Mouse (Mus musculus) liver, embryonic 12.5 days (tissue): ENCODE data around the gene Bnip2. TPM values are rescaled to one million over a fixed set of nuclear protein-coding genes. Genes with fewer than 3 reads are reported as not detected.

ENCODE experiments used
- ATAC-seq: fragments of 200-750 bp; cut with Nextera tagmentation; 2 replicates; pipeline ENCODE4 v1.8.0; 2017; ENCODE audit warnings: moderate number of reproducible peaks, mild to moderate bottlenecking, moderate library complexity
- H3K27ac ChIP-seq: fragments of 300-500 bp; sonication (generic); 2 replicates; pipeline ENCODE4 v1.5.1; 2016; ENCODE audit warnings: mild to moderate bottlenecking
- H3K27me3 ChIP-seq: fragments of 300-500 bp; sonication (generic); replicated peaks from 2 replicates; pipeline ENCODE4 v1.6.1; 2016; ENCODE audit warnings: mild to moderate bottlenecking, moderate library complexity
- H3K36me3 ChIP-seq: fragments of 300-500 bp; sonication (generic); 2 replicates; pipeline ENCODE4 v1.6.1; 2016; ENCODE audit warnings: mild to moderate bottlenecking, moderate library complexity
- H3K4me1 ChIP-seq: fragments of 300-500 bp; sonication (generic); 2 replicates; pipeline ENCODE4 v1.6.1; 2016
- H3K4me2 ChIP-seq: fragments of 300-500 bp; sonication (generic); 2 replicates; pipeline ENCODE4 v1.6.1; 2016; ENCODE audit warnings: mild to moderate bottlenecking, moderate library complexity
- H3K4me3 ChIP-seq: fragments of 300-500 bp; sonication (generic); 2 replicates; pipeline ENCODE4 v1.5.1; 2016; ENCODE audit warnings: mild to moderate bottlenecking, moderate library complexity
- H3K9ac ChIP-seq: fragments of 300-500 bp; sonication (generic); 2 replicates; pipeline ENCODE4 v1.6.1; 2016; ENCODE audit warnings: mild to moderate bottlenecking, moderate library complexity
- H3K9me3 ChIP-seq: fragments of 300-500 bp; sonication (generic); replicated peaks from 2 replicates; pipeline ENCODE4 v1.6.1; 2016; ENCODE audit warnings: mild to moderate bottlenecking, moderate library complexity
- WGBS: fragments of 180-500 bp; shearing (Covaris S2); methylation state at CpG from one replicate; pipeline ENCODE4 v1.1.7; 2016; ENCODE audit not compliant: insufficient replicate concordance; 5-methylcytosine and 5-hydroxymethylcytosine counted together
- polyA plus RNA-seq: library from polyadenylated mRNA; unstranded; fragments of >200 nt; fragmentation: Nextera tagmentation; extraction: Ambion mirVana; gene quantifications from 2 replicates; pipeline ENCODE4 v1.2.1, GENCODE M21; 2016

Bnip2 gene
- polyA plus RNA-seq, result 60.1 and 61.4 TPM in 2 replicates

DNA sequence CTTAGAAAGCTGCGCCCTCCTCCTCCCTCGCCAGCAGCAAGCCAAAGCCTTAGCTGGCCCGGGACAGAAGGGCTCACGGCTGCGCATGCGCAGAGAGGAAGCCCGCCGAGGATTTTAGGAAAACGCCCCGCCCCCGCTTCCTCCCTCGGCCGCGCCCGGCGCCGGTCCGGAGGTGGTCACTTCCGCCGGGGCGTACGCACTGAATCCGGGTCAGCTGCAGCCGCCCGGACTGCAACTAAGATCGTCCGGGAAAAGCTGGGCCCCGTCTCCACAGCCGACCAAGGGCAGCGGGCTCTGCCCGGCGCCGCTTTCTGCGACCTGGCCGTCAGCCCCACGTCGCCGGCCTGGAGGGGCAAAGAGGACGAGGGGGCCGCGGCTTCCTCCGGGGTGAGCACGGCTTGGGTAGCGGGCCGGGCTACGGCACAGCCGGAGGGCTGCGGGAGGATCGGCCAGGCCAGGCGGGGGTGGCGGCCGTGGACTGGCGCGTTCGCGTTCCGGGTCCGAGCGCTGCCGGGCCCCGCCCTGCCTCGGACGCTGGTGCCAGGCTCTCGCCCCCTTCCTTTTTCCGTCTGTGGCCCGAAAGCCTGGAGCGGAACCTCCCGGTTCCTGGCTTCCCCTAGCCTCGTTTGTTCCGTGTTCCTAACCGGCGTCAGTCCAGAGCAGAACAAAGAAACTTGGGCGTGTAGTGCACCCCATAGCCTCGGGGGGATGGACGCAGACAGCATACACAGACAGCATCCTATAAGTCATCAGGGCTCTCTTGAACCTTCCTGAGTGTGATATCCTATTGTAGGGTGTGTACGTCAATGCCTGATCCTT, at the start of gene Bnip2:
Bnip2 (plus strand) TSS at position 164 of the 819 bp plus-strand sequence.
- peaks cover 48% of the 10 kb centered on the region for H3K4me1 ChIP-seq
- peak; percentile 93 for ATAC-seq
- H3K9me3 ChIP-seq, result no peaks in the 10 kb centered on the region
- peak within 1 kb of the TSS; percentile 79 for H3K4me2 ChIP-seq
- peak within 1 kb of the TSS; percentile 99 for H3K9ac ChIP-seq
- peak within 1 kb of the TSS; percentile 100 for H3K4me3 ChIP-seq
- 0 out of 2 replicates have a peak, but pooled peaks cover 7% of the 10 kb centered on the region for H3K27me3 ChIP-seq
- H3K36me3 ChIP-seq, result peaks cover 7% of the 10 kb centered on the region
- WGBS, result under 1% methylated on average over 62 of the region's 76 CpGs
- H3K27ac ChIP-seq, result peak within 1 kb of the TSS; percentile 97

DNA sequence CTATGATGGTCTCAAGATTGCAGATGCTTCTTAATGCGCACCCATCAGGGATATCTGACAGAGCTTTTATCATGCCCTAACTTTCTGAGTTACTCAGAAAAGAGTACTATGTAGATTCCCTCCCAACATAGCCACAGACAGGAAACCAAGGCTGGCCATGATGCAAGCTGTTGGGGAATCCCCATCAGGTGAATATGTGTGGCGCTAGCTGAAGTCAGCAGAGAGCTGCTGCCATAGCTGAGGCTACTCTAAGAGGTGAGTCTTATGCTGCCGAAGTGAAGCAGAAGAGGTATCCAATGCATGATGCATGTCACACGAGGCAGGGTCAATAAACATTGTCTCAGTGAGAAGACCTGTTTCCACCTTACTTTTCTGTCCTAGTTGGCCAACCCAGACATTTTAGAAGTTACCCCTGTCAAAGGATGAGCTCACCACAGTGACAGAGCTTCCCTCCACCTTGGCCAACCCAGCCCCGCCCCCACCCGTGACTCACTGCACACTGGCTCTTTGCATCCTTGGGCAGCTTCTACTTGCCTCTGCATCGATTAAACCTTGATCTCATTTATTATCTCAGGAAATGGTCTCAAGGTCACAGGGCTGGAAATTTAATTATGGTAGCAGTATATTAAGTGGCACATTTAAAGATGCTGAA, 48.3 kb upstream of the Bnip2 start:
- Histone ChIP-seq H3K27ac (no peak overlapping the region), H3K36me3 (no peaks in the 10 kb centered on the region), H3K4me1 (no peaks in the 10 kb centered on the region), H3K4me2 (no peak overlapping the region), H3K27me3 (no peaks in the 10 kb centered on the region), H3K4me3 (no peak overlapping the region), H3K9ac (no peak overlapping the region), H3K9me3 (no peaks in the 10 kb centered on the region)
- ATAC-seq, result no peak
- WGBS, result 62% methylated on average over 7 of the region's 7 CpGs

DNA sequence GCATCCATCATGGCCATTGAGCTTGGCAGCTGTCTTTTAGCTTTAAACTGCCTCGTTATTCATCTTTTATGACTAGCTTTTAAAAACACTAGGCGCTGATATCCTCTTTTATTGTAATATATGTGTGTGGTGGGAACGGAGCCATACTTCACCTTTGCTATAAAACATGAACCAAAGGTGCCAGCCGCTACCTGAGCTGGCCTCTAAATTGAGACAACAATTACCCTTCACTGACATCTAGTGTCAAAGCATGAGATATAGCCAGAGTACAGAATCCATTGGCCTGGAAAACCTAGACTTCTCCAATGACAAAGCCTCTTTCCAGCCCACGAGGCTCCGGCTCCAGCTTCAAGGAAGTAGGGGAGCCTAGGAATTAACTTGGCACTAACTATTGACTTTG, 47.7 kb upstream of the Bnip2 start:
- no peak overlapping the region for H3K27ac ChIP-seq
- no peaks in the 10 kb centered on the region for H3K27me3 ChIP-seq
- no peak overlapping the region for H3K4me2 ChIP-seq
- H3K4me3 ChIP-seq, result no peak overlapping the region
- no peak for ATAC-seq
- H3K4me1 ChIP-seq, result no peaks in the 10 kb centered on the region
- no peaks in the 10 kb centered on the region for H3K36me3 ChIP-seq
- no peaks in the 10 kb centered on the region for H3K9me3 ChIP-seq
- H3K9ac ChIP-seq, result no peak overlapping the region
- WGBS, result 70% methylated on average over 6 of the region's 6 CpGs

DNA sequence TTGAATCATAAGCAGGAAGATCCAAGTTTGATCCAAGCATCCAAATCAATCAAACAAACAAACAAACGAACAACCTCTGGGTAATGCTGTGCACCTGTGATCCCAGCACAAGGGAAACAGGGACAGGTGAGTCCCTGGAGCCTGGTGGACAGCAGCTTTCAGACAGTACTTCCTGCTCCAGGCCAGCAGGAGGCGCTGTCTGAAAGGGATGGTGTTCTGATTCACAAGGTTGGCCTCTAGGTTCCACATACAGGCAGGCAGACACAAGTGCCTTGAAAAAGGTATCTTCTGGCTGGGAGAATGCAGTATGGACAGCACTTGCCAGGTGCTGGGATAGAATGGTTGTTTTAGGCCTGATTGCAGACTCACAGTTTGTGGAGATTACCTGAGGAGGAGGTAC, 40.3 kb upstream of the Bnip2 start:
- no peak for ATAC-seq
- H3K27me3 ChIP-seq, result no peaks in the 10 kb centered on the region
- H3K4me3 ChIP-seq, result no peak overlapping the region
- WGBS, result 5% methylated on average over 2 of the region's 2 CpGs
- H3K36me3 ChIP-seq, result no peaks in the 10 kb centered on the region
- no peak overlapping the region for H3K27ac ChIP-seq
- no peaks in the 10 kb centered on the region for H3K4me1 ChIP-seq
- no peak overlapping the region for H3K9ac ChIP-seq
- no peak overlapping the region for H3K4me2 ChIP-seq
- H3K9me3 ChIP-seq, result no peaks in the 10 kb centered on the region

- Histone ChIP-seq H3K9me3 (no peaks in the 10 kb centered on the region), H3K4me2 (no peak overlapping the region), H3K27ac (no peak overlapping the region), H3K4me1 (no peaks in the 10 kb centered on the region), H3K9ac (no peak overlapping the region), H3K27me3 (no peaks in the 10 kb centered on the region), H3K36me3 (no peaks in the 10 kb centered on the region), H3K4me3 (no peak overlapping the region)
- WGBS, result 63% methylated on average over 4 of the region's 4 CpGs
- ATAC-seq, result no peak
Measured at GRCm38 (mm10) chr9:69949641-69950040, 39.6 kb upstream of the Bnip2 start.

GRCm38 (mm10) chr9:69961007-69961406, 28.3 kb upstream of the Bnip2 start:
- H3K4me2 ChIP-seq, result no peak overlapping the region
- WGBS, result 69% methylated on average over 6 of the region's 6 CpGs
- ATAC-seq, result no peak
- H3K9ac ChIP-seq, result no peak overlapping the region
- H3K36me3 ChIP-seq, result no peaks in the 10 kb centered on the region
- no peak overlapping the region for H3K27ac ChIP-seq
- H3K9me3 ChIP-seq, result no peaks in the 10 kb centered on the region
- H3K27me3 ChIP-seq, result no peaks in the 10 kb centered on the region
- H3K4me3 ChIP-seq, result no peak overlapping the region
- no peaks in the 10 kb centered on the region for H3K4me1 ChIP-seq

- H3K4me1 ChIP-seq, result no peaks in the 10 kb centered on the region
- H3K9me3 ChIP-seq, result no peaks in the 10 kb centered on the region
- no peaks in the 10 kb centered on the region for H3K27me3 ChIP-seq
- ATAC-seq, result no peak
- H3K4me2 ChIP-seq, result no peak overlapping the region
- H3K4me3 ChIP-seq, result no peak overlapping the region
- H3K9ac ChIP-seq, result no peak overlapping the region
- WGBS, result 61% methylated on average over 3 of the region's 3 CpGs
- H3K36me3 ChIP-seq, result no peaks in the 10 kb centered on the region
- no peak overlapping the region for H3K27ac ChIP-seq
Measured at GRCm38 (mm10) chr9:69964370-69964769, 24.9 kb upstream of the Bnip2 start.

DNA sequence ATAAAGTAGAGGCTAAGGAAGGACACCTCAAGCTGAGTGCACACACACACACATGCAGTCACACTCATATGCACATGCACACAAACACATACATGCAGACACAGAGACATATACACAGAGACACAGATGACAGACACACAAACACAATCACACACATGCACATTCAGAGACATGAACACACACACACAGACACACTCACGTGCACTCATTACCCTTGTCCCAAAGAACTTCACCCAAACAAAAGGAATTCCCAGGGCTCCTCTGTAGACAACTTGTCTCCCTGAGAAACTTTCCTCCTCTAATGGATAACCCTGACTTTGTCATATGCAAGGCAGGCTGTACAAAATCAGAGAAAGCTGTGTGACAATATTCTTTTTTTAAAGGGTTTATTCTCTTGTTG, 3.7 kb upstream of the Bnip2 start:
- peaks cover 11% of the 10 kb centered on the region; the same call in 1 of the 2 replicates for H3K27me3 ChIP-seq
- no peak for ATAC-seq
- H3K9me3 ChIP-seq, result no peaks in the 10 kb centered on the region
- H3K4me1 ChIP-seq, result peaks cover 13% of the 10 kb centered on the region
- no peak overlapping the region for H3K4me2 ChIP-seq
- no peak overlapping the region for H3K27ac ChIP-seq
- 71% methylated on average over 1 of the region's 1 CpGs for WGBS
- no peak overlapping the region for H3K4me3 ChIP-seq
- no peak overlapping the region for H3K9ac ChIP-seq
- no peaks in the 10 kb centered on the region for H3K36me3 ChIP-seq

DNA sequence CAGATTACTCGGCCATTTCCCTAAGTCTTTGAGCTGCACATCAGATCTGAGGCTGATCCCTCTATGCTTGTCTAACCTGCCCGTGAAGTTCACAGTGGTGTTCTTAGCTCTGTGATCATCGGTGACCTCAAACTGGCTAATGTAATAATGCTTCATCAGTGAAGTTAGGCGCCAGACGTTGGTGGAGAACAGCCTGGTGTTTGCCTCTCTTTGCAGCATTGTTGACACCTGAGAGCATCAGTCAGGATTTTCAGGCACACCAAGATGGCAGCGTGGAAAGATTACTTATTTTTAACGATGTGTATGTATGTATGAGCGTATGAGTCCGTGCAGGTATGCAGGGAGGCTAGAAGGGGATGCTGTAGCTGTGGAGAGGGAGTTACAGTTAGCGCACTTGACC, 3.2 kb upstream of the Bnip2 start:
- no peak overlapping the region for H3K27ac ChIP-seq
- 68% methylated on average over 10 of the region's 10 CpGs for WGBS
- peaks cover 18% of the 10 kb centered on the region for H3K4me1 ChIP-seq
- no peak for ATAC-seq
- H3K4me3 ChIP-seq, result no peak overlapping the region
- H3K36me3 ChIP-seq, result no peaks in the 10 kb centered on the region
- H3K9ac ChIP-seq, result no peak overlapping the region
- H3K9me3 ChIP-seq, result no peaks in the 10 kb centered on the region
- no peak overlapping the region for H3K4me2 ChIP-seq
- peaks cover 11% of the 10 kb centered on the region; the same call in 1 of the 2 replicates for H3K27me3 ChIP-seq

GRCm38 (mm10) chr9:69986571-69986970, 2.7 kb upstream of the Bnip2 start:
- WGBS, result 57% methylated on average over 5 of the region's 5 CpGs
- no peak overlapping the region for H3K27ac ChIP-seq
- H3K4me3 ChIP-seq, result no peak overlapping the region
- H3K9ac ChIP-seq, result no peak overlapping the region
- H3K4me1 ChIP-seq, result peaks cover 23% of the 10 kb centered on the region
- peaks cover 7% of the 10 kb centered on the region; the same call in 1 of the 2 replicates for H3K27me3 ChIP-seq
- H3K36me3 ChIP-seq, result no peaks in the 10 kb centered on the region
- no peak overlapping the region for H3K4me2 ChIP-seq
- ATAC-seq, result no peak
- H3K9me3 ChIP-seq, result no peaks in the 10 kb centered on the region

DNA sequence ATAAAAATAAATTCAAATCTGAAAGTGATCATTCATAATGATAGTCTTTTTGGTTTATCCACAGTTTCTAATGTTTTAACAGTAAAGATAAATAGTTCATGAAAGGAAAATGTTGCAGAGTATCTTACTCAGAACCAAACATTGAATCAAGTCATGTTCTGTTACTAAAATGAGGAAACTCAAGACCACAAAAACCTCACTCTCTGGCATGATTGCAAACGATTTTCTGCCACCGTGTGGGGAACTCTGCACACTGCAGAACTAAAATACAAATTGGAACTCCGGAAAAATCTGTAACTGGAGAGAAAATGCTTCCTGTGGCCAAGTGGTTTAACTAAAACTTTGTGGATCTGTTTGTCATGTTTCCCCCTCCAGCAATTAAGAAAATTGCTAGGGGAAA, 1.7 kb upstream of the Bnip2 start:
- Histone ChIP-seq H3K36me3 (peaks cover 5% of the 10 kb centered on the region), H3K4me1 (peaks cover 33% of the 10 kb centered on the region), H3K27ac (no peak overlapping the region), H3K4me2 (no peak overlapping the region), H3K9ac (no peak overlapping the region), H3K9me3 (no peaks in the 10 kb centered on the region), H3K4me3 (no peak overlapping the region), H3K27me3 (peaks cover 7% of the 10 kb centered on the region; the same call in 1 of the 2 replicates)
- WGBS, result 0% methylated on average over 3 of the region's 3 CpGs
- ATAC-seq, result no peak

DNA sequence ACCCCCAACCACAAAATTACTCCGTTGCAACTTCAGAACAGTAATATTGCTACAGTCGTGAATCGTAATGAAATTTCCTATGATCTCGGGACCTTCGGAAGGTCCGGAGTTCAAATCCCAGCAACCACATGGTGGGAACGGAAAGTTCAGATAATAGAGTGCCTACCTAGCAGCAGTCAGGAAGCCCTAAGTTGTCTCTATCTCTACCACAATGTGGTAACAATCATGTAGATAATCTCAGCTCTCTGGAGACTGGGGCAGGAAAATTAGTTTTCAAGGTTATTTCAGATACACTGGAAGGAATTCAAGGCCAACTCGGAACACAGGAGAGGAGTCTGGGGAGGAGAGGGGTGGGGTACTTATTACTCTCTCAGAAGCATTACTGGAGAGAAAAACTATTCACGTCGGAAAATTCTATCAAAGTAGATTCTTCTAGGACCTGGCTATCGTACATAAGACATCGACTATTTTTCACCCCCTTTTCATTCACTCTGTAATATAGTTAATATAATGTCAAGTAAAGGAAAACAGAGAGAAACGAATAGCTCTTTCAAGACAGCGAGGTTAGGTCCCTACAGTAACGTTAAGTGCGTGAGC, 462 bp upstream of the Bnip2 start:
- 21% methylated on average over 16 of the region's 16 CpGs for WGBS
- peak overlapping the region; percentile 79 for H3K4me2 ChIP-seq
- no peaks in the 10 kb centered on the region for H3K9me3 ChIP-seq
- peak overlapping the region; percentile 100 for H3K4me3 ChIP-seq
- H3K36me3 ChIP-seq, result peaks cover 5% of the 10 kb centered on the region
- H3K9ac ChIP-seq, result peak overlapping the region; percentile 99
- peak overlapping the region; percentile 97 for H3K27ac ChIP-seq
- H3K4me1 ChIP-seq, result peaks cover 42% of the 10 kb centered on the region
- 0 out of 2 replicates have a peak, but pooled peaks cover 7% of the 10 kb centered on the region for H3K27me3 ChIP-seq
- no peak for ATAC-seq
